Mouse (Mus musculus): ENCODE data around the gene Vmn1r131. TPM values are rescaled to one million over a fixed set of nuclear protein-coding genes. Genes with fewer than 3 reads are reported as not detected.
"Not testable (repeated sequence)": the region's sequence is repeated elsewhere in the genome, so short reads cannot be mapped to it uniquely, and the experiment has no call there.

Gene Vmn1r131
- not detected in 2 replicates for polyA plus RNA-seq (2015; fragmentation: Nextera tagmentation; extraction: Ambion mirVana)

DNA sequence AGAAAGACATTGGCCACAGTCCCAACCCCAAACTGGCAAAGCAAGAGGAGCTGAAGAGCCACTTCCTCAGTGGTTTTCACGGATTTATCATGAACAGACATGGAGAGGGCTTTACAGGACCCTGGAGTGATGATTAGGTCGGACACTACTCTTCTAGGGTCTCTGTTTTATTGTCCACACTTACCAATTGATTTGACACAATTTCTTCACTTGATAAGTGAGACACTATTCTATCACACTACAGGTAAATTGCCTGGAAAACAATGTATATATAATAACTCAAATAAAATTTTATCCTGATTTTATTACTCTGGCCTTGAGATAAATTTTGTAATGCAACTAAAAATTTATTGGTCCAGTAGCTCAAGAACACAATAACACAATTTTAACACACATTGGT is at the start of gene Vmn1r131:
Vmn1r131 (minus strand) TSS at position 101 of the 400 bp plus-strand sequence.
- not testable (repeated sequence) for H3K9me3 ChIP-seq; H3K4me3 ChIP-seq; H3K36me3 ChIP-seq; H3K27ac ChIP-seq (replicated peaks); ATAC-seq (replicated peaks); H3K27me3 ChIP-seq; H3K4me1 ChIP-seq; H3K9ac ChIP-seq (replicated peaks); H3K4me2 ChIP-seq (replicated peaks)
- no CpG with 5 or more reads among the region's 2 CpGs for WGBS

GRCm38 (mm10) chr7:21511480-21511879 is 34.4 kb downstream of the Vmn1r131 start, which contains the start of gene Vmn1r130:
Vmn1r130 (plus strand) TSS chr7:21511780.
- not testable (repeated sequence) for H3K27me3 ChIP-seq; H3K9me3 ChIP-seq; H3K36me3 ChIP-seq; ATAC-seq (replicated peaks); H3K27ac ChIP-seq (replicated peaks); H3K4me1 ChIP-seq; H3K4me3 ChIP-seq; H3K4me2 ChIP-seq (replicated peaks); H3K9ac ChIP-seq (replicated peaks)
- no CpG with 5 or more reads among the region's 3 CpGs for WGBS

Other genes with a start within 250 kb of the Vmn1r131 start
- gene Vmn1r126, start 244.6 kb downstream of the Vmn1r131 start, polyA plus RNA-seq (2015; fragmentation: Nextera tagmentation; extraction: Ambion mirVana), result not detected in 2 replicates
- gene Vmn1r127, start 226.2 kb downstream of the Vmn1r131 start, polyA plus RNA-seq (2015; fragmentation: Nextera tagmentation; extraction: Ambion mirVana), result not detected in 2 replicates
- gene Vmn1r128, start 196.7 kb downstream of the Vmn1r131 start, polyA plus RNA-seq (2015; fragmentation: Nextera tagmentation; extraction: Ambion mirVana), result not detected in 2 replicates
- not detected in 2 replicates for gene Vmn1r129, start 184.8 kb downstream of the Vmn1r131 start, polyA plus RNA-seq (2015; fragmentation: Nextera tagmentation; extraction: Ambion mirVana)
- gene Gm6882, start 113.3 kb downstream of the Vmn1r131 start, polyA plus RNA-seq (2015; fragmentation: Nextera tagmentation; extraction: Ambion mirVana), result not detected in 2 replicates
- not detected in 2 replicates for gene Vmn1r130, start 34.3 kb downstream of the Vmn1r131 start, polyA plus RNA-seq (2015; fragmentation: Nextera tagmentation; extraction: Ambion mirVana)
- gene Vmn1r132, start 68.0 kb upstream of the Vmn1r131 start, polyA plus RNA-seq (2015; fragmentation: Nextera tagmentation; extraction: Ambion mirVana), result not detected in 2 replicates
- not detected in 2 replicates for gene Gm4175, start 215.4 kb upstream of the Vmn1r131 start, polyA plus RNA-seq (2015; fragmentation: Nextera tagmentation; extraction: Ambion mirVana)